Mouse (Mus musculus) kidney, adult 2 months (tissue): ENCODE data around the gene Jak3.
A peak's percentile ranks its signal among the peaks of the same experiment; 100 is the strongest.

Experiments used
- CTCF ChIP-seq: fragments of 200-500 bp; conservative IDR thresholded peaks from 2 replicates; pipeline ENCODE4 v1.5.1; 2011; ENCODE audit warnings: low read depth, mild to moderate bottlenecking, control low read depth, low read length, moderate library complexity, mixed read lengths; ENCODE audit not compliant: insufficient read depth, insufficient read length
- POLR2A ChIP-seq: fragments of 200-500 bp; IDR thresholded peaks from one replicate; pipeline ENCODE4 v1.6.1; 2011; ENCODE audit warnings: low read depth, low read length, control low read depth

- TF ChIP-seq CTCF: peak; percentile 68
- no peak for TF ChIP-seq POLR2A
Measured at GRCm38 (mm10) chr8:71707874-71708273, 31.8 kb downstream of the Jak3 start.
